Mouse (Mus musculus): Measurements from ENCODE around the gene Rims1. TPM values are rescaled to one million over a fixed set of nuclear protein-coding genes. Genes with fewer than 3 reads are reported as not detected.

Gene Rims1
- polyA plus RNA-seq (2014; fragmentation: Illumina TruSeq; extraction: RNeasy Lipid Tissue Mini Kit (QIAGEN cat#74804); ENCODE audit: low read depth, low replicate concordance): 45.8 TPM

GRCm38 (mm10) chr1:22805726-22806625, at the start of gene Rims1:
Gene Rims1, minus strand, starts transcription at chr1:22805994.

